Mouse (Mus musculus) heart, postnatal 25 days (tissue): ENCODE measurements around the gene H2-DMb1. TPM values are rescaled to one million over a fixed set of nuclear protein-coding genes. Genes with fewer than 3 reads are reported as not detected.

Experiments used
- DNase-seq: peaks from one replicate; pipeline ENCODE4 v3.0.0; 2022; ENCODE audit warnings: low spot score
- intact Hi-C: fragments of 180-260 bp; cut with DNase I; formaldehyde crosslinking; loops from one replicate; pipeline ENCODE4 v1.15.1; 2025
- total RNA-seq, 2 experiments: library from RNA; stranded (reverse); gene quantifications; 2 replicates each; pipeline ENCODE4 v1.2.3; 2021

The H2-DMb1 gene
- total RNA-seq, 2 experiments from 2014 or later = 1.1 to 1.3 TPM

GRCm38 (mm10) chr17:34183564-34184219 lies 30.8 kb downstream of the H2-DMb1 start:
- no peak for DNase-seq
- intact Hi-C loops = no loop called here

GRCm38 (mm10) chr17:34185526-34185925 lies 32.7 kb downstream of the H2-DMb1 start:
- intact Hi-C loops = no loop called here
- DNase-seq = no peak

GRCm38 (mm10) chr17:34186885-34187260 lies 34.0 kb downstream of the H2-DMb1 start:
- intact Hi-C loops = no loop called here
- no peak for DNase-seq

- intact Hi-C loops = no loop called here
- peak; percentile 93 for DNase-seq
Measured at GRCm38 (mm10) chr17:34187261-34187916, 34.5 kb downstream of the H2-DMb1 start, which contains the start of the genes Tap1 and Psmb9. Gene Tap1, plus strand, starts transcription at chr17:34187553. Gene Psmb9, minus strand, starts transcription at chr17:34187764.

- intact Hi-C loops = loop anchor here (2.0 kb wide), 1 partner anchor 17 kb away; no protein-coding TSS in a partner anchor
- no peak for DNase-seq
Measured at GRCm38 (mm10) chr17:34188010-34188409, 35.1 kb downstream of the H2-DMb1 start.

- intact Hi-C loops = loop anchor here (2.0 kb wide), 1 partner anchor 16 kb away; no protein-coding TSS in a partner anchor
Measured at GRCm38 (mm10) chr17:34188986-34189385, 36.1 kb downstream of the H2-DMb1 start.

GRCm38 (mm10) chr17:34192852-34193251 lies 40.0 kb downstream of the H2-DMb1 start:
- intact Hi-C loops = no loop called here
- no peak for DNase-seq

More at GRCm38 (mm10) chr17:34188986-34189385, 36.1 kb downstream of the H2-DMb1 start:
- DNase-seq = no peak

- DNase-seq = no peak
- intact Hi-C loops = no loop called here
Measured at GRCm38 (mm10) chr17:34193468-34193867, 40.6 kb downstream of the H2-DMb1 start.

GRCm38 (mm10) chr17:34194723-34195122 lies 41.9 kb downstream of the H2-DMb1 start:
- intact Hi-C loops = no loop called here

GRCm38 (mm10) chr17:34196491-34196890 lies 43.6 kb downstream of the H2-DMb1 start:
- no peak for DNase-seq
- intact Hi-C loops = no loop called here

More at GRCm38 (mm10) chr17:34194723-34195122, 41.9 kb downstream of the H2-DMb1 start:
- no peak for DNase-seq

GRCm38 (mm10) chr17:34196941-34197894 lies 44.3 kb downstream of the H2-DMb1 start, which contains the start of gene Psmb8:
Gene Psmb8, plus strand, starts transcription at chr17:34197721.
- peak; percentile 81 for DNase-seq
- intact Hi-C loops = no loop called here

- intact Hi-C loops = no loop called here
- DNase-seq = peak; percentile 43
Measured at GRCm38 (mm10) chr17:34197904-34198520, 45.1 kb downstream of the H2-DMb1 start.

GRCm38 (mm10) chr17:34198521-34198912 lies 45.6 kb downstream of the H2-DMb1 start:
- intact Hi-C loops = no loop called here
- DNase-seq = no peak

- DNase-seq = no peak
- intact Hi-C loops = no loop called here
Measured at GRCm38 (mm10) chr17:34199050-34199619, 46.3 kb downstream of the H2-DMb1 start.

- DNase-seq = no peak
- intact Hi-C loops = loop anchor here (10.0 kb wide), 1 partner anchor 965 kb away; the partner anchor contains the start of gene Prrc2a
Measured at GRCm38 (mm10) chr17:34200047-34200446, 47.2 kb downstream of the H2-DMb1 start.

GRCm38 (mm10) chr17:34200772-34201505 lies 48.1 kb downstream of the H2-DMb1 start:
- intact Hi-C loops = loop anchor here (10.0 kb wide), 1 partner anchor 964 kb away; the partner anchor contains the start of gene Prrc2a
- DNase-seq = no peak

GRCm38 (mm10) chr17:34201506-34202055 lies 48.7 kb downstream of the H2-DMb1 start:
- intact Hi-C loops = loop anchor here (10.0 kb wide), 1 partner anchor 963 kb away; the partner anchor contains the start of gene Prrc2a
- no peak for DNase-seq
